Mouse (Mus musculus): ENCODE measurements around the gene Bpi. TPM values are rescaled to one million over a fixed set of nuclear protein-coding genes. Genes with fewer than 3 reads are reported as not detected.

Bpi gene
- polyA plus RNA-seq, 1 experiment from 2014 or later = not detected

DNA sequence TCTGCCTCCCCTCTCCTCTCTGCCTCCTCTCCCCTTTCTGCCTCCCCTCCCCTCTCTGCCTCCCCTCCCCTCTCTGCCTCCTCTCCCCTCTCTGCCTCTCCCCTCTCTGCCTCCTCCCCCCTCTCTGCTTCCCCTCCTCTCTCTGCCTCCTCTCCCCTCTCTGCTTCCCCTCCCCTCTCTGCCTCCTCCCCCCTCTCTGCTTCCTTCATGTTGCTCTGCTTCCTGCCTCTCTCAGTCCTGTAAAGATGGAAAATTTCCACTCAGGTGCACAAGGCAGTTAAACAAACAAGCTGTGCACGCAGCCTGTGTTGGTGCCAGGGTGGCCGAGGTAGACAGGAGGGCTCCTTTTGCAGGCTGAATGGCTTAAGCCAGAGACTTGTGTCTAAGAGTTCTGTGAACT lies 15.8 kb downstream of the Bpi start:
- Histone ChIP-seq H3K27ac (ENCODE audit: low read depth, low read length) (no peak overlapping the region), H3K9ac (ENCODE audit: low read length) (no peak overlapping the region), H3K4me3 (ENCODE audit: low read depth, low read length) (no peak overlapping the region), H3K9me3 (ENCODE audit: control insufficient read depth, low read length) (no peaks in the 10 kb centered on the region), H3K4me2 (ENCODE audit: low read depth, low read length, severe bottlenecking) (no peak overlapping the region), H3K36me3 (ENCODE audit: control insufficient read depth, insufficient read depth, low read length) (no peaks in the 10 kb centered on the region), H3K4me1 (replicated peaks; ENCODE audit: control insufficient read depth, insufficient read depth, low read length) (no peaks in the 10 kb centered on the region), H3K27me3 (ENCODE audit: control insufficient read depth, insufficient read depth, low read length) (no peaks in the 10 kb centered on the region)
- WGBS = 26% methylated on average over 2 of the region's 2 CpGs
- ATAC-seq (replicated peaks; ENCODE audit: low FRiP score) = no peak
- peak; percentile 55 for DNase-seq (ENCODE audit: low spot score)

DNA sequence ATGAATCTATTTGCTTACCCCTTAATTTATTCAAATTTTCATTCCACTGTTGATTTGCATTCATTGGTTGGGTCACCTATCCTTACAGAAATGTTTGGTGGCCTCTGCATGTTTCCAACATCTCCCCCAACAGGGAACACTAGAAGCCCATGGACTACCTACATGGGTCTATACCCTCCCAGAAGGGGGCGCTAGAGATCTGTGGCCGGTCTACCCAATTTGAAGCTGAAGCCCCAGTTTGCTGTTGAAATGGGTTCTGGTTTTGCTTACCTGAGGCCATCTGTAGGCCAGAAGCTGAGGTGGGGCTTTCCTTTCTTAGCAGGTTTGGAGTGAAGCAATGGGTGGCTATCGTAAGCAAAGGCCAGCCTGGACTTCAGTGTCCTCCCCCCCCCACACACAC lies 17.5 kb downstream of the Bpi start:
- no peak for DNase-seq (ENCODE audit: low spot score)
- ATAC-seq (replicated peaks; ENCODE audit: low FRiP score) = no peak
- H3K9ac ChIP-seq (ENCODE audit: low read length) = no peak overlapping the region
- no peaks in the 10 kb centered on the region for H3K9me3 ChIP-seq (ENCODE audit: control insufficient read depth, low read length)
- no peaks in the 10 kb centered on the region for H3K27me3 ChIP-seq (ENCODE audit: control insufficient read depth, insufficient read depth, low read length)
- H3K4me1 ChIP-seq (replicated peaks; ENCODE audit: control insufficient read depth, insufficient read depth, low read length) = no peaks in the 10 kb centered on the region
- no peaks in the 10 kb centered on the region for H3K36me3 ChIP-seq (ENCODE audit: control insufficient read depth, insufficient read depth, low read length)
- no peak overlapping the region for H3K4me3 ChIP-seq (ENCODE audit: low read depth, low read length)
- WGBS = 93% methylated on average over 3 of the region's 3 CpGs
- H3K27ac ChIP-seq (ENCODE audit: low read depth, low read length) = no peak overlapping the region
- no peak overlapping the region for H3K4me2 ChIP-seq (ENCODE audit: low read depth, low read length, severe bottlenecking)

DNA sequence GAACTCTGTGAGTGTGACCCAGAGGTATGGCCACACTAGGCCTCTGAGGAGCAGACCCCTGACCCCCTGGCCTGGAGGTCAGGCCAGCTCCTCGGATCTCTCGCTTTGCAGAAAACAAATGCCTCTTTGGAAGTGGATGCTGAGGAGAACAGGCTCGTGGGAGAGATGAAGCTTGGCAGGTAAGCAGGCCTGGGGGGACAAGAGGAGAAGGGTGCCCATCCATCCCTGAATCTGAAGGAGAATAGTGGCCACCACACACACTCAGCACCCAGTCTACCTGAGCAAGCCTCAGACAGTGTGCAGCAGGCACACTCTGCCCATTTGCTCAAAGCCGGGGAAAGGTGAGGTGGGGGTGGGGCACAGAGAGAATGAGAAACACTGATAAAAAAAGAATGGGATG lies 17.9 kb downstream of the Bpi start:
- Histone ChIP-seq H3K4me2 (ENCODE audit: low read depth, low read length, severe bottlenecking) (no peak overlapping the region), H3K27me3 (ENCODE audit: control insufficient read depth, insufficient read depth, low read length) (no peaks in the 10 kb centered on the region), H3K9ac (ENCODE audit: low read length) (no peak overlapping the region), H3K27ac (ENCODE audit: low read depth, low read length) (no peak overlapping the region), H3K4me1 (replicated peaks; ENCODE audit: control insufficient read depth, insufficient read depth, low read length) (no peaks in the 10 kb centered on the region), H3K4me3 (ENCODE audit: low read depth, low read length) (no peak overlapping the region), H3K9me3 (ENCODE audit: control insufficient read depth, low read length) (no peaks in the 10 kb centered on the region), H3K36me3 (ENCODE audit: control insufficient read depth, insufficient read depth, low read length) (no peaks in the 10 kb centered on the region)
- DNase-seq (ENCODE audit: low spot score) (no peak), ATAC-seq (replicated peaks; ENCODE audit: low FRiP score) (no peak)
- WGBS = 70% methylated on average over 4 of the region's 4 CpGs

DNA sequence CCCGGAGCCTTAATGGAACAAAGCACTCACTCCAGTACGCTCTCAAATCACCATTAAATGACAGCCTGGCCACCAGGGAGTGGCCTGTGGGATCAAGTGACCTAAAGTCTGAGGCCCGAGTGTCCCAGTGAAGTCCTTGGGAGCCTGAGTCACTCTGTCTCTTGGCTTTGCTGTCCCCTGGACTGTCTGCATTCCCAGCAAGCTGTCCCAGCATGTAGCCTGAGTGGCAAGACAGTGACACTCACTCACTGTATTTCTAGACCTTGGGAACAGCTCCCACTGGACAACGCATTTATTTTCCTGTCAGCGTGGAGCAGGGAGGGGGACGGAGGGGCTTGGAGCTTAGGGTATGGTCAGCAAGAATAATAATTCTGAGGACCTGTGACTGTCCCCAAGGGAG lies 18.6 kb downstream of the Bpi start:
- 76% methylated on average over 6 of the region's 6 CpGs for WGBS
- no peak for DNase-seq (ENCODE audit: low spot score)

DNA sequence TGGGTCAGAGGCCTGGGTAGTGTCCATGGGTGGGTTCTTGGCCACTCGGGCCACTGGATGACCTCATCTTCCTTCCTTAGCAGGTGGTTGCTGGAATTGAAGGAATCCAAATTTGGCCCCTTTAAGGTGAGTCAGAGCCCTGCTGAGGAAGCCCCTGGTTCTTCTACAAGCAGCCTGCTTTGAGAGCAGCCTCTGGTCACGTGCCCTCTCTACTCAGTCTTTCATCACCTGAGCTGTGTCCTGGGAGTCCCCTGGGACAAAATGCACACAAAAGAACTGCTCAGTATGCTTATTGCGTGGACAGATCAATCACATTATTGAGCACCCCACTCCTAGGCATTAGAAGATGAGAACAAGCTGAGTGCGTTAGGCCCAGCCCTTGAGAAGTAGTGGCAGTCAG lies 19.0 kb downstream of the Bpi start:
- WGBS = 81% methylated on average over 4 of the region's 4 CpGs
- Histone ChIP-seq H3K27ac (ENCODE audit: low read depth, low read length) (no peak overlapping the region), H3K9ac (ENCODE audit: low read length) (no peak overlapping the region), H3K36me3 (ENCODE audit: control insufficient read depth, insufficient read depth, low read length) (no peaks in the 10 kb centered on the region), H3K27me3 (ENCODE audit: control insufficient read depth, insufficient read depth, low read length) (no peaks in the 10 kb centered on the region), H3K9me3 (ENCODE audit: control insufficient read depth, low read length) (no peaks in the 10 kb centered on the region), H3K4me1 (replicated peaks; ENCODE audit: control insufficient read depth, insufficient read depth, low read length) (no peaks in the 10 kb centered on the region), H3K4me3 (ENCODE audit: low read depth, low read length) (no peak overlapping the region), H3K4me2 (ENCODE audit: low read depth, low read length, severe bottlenecking) (no peak overlapping the region)
- ATAC-seq (replicated peaks; ENCODE audit: low FRiP score) = no peak
- no peak for DNase-seq (ENCODE audit: low spot score)

More for the DNA sequence above, 18.6 kb downstream of the Bpi start:
- Histone ChIP-seq H3K9ac (ENCODE audit: low read length) (no peak overlapping the region), H3K9me3 (ENCODE audit: control insufficient read depth, low read length) (no peaks in the 10 kb centered on the region), H3K4me1 (replicated peaks; ENCODE audit: control insufficient read depth, insufficient read depth, low read length) (no peaks in the 10 kb centered on the region), H3K27me3 (ENCODE audit: control insufficient read depth, insufficient read depth, low read length) (no peaks in the 10 kb centered on the region), H3K4me3 (ENCODE audit: low read depth, low read length) (no peak overlapping the region), H3K4me2 (ENCODE audit: low read depth, low read length, severe bottlenecking) (no peak overlapping the region), H3K36me3 (ENCODE audit: control insufficient read depth, insufficient read depth, low read length) (no peaks in the 10 kb centered on the region), H3K27ac (ENCODE audit: low read depth, low read length) (no peak overlapping the region)
- ATAC-seq (replicated peaks; ENCODE audit: low FRiP score) = no peak

DNA sequence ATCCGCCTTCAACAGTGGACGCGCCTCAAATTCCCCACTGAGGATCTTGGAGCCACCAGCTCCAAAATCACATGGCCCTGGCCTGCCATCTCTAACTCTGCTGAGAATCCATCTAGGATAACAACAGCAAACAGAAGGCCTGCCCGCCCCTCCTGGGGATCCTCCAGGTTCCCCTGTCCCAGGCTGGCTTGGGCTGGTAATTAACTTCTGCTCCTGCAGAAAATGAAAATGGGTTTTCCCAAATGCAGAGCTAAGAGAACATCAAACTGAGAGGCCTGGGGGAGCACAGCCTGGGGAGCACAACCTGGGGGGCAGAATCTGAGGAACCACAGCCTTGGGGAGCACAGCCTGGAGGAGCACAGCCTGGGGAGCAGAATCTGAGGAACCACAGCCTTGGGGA lies 21.8 kb downstream of the Bpi start:
- no peak overlapping the region for H3K4me3 ChIP-seq (ENCODE audit: low read depth, low read length)
- no peaks in the 10 kb centered on the region for H3K36me3 ChIP-seq (ENCODE audit: control insufficient read depth, insufficient read depth, low read length)
- no peak overlapping the region for H3K27ac ChIP-seq (ENCODE audit: low read depth, low read length)
- no peaks in the 10 kb centered on the region for H3K9me3 ChIP-seq (ENCODE audit: control insufficient read depth, low read length)
- no peak overlapping the region for H3K9ac ChIP-seq (ENCODE audit: low read length)
- 90% methylated on average over 4 of the region's 4 CpGs for WGBS
- no peak for ATAC-seq (replicated peaks; ENCODE audit: low FRiP score)
- no peaks in the 10 kb centered on the region for H3K27me3 ChIP-seq (ENCODE audit: control insufficient read depth, insufficient read depth, low read length)
- DNase-seq (ENCODE audit: low spot score) = no peak
- H3K4me1 ChIP-seq (replicated peaks; ENCODE audit: control insufficient read depth, insufficient read depth, low read length) = no peaks in the 10 kb centered on the region; the same call in 1 of the 2 replicates
- no peak overlapping the region for H3K4me2 ChIP-seq (ENCODE audit: low read depth, low read length, severe bottlenecking)

DNA sequence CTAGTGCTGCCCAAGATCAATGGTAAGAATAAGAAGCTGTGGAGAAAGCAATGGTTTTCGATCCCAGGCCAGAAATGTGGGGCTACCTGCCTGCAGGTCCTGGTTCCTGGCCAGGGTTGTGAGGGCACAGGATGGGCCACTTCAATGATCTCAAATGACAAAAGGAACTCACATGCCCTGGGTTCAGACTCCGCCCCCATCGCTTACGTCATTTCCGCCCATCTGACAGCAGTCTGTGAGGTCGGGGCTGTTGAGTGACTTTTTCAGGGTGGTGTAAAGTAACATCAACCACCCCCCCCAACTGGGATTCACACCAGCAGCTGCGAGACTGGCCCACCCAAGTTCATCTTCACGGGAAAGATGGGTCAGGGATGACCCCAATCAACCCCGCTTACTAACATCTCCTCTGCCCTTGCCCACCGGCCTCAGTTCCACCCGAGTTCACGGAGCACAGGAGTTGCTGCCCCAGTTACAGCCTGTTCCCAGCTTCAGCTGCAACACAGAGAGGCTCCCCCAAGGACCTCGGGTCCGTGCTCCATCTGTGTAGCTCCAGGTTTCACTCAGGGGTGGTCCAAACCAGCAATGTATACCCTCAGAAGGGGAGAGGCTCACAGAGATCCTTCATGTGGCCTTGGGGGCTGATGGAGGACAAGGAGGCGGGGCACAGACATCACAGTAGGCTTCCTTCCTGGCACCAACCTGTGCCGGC lies 23.8 kb downstream of the Bpi start:
- H3K4me2 ChIP-seq (ENCODE audit: low read depth, low read length, severe bottlenecking) = no peak overlapping the region
- no peaks in the 10 kb centered on the region for H3K9me3 ChIP-seq (ENCODE audit: control insufficient read depth, low read length)
- no peaks in the 10 kb centered on the region for H3K27me3 ChIP-seq (ENCODE audit: control insufficient read depth, insufficient read depth, low read length)
- no peak overlapping the region for H3K27ac ChIP-seq (ENCODE audit: low read depth, low read length)
- H3K36me3 ChIP-seq (ENCODE audit: control insufficient read depth, insufficient read depth, low read length) = no peaks in the 10 kb centered on the region
- no peak overlapping the region for H3K4me3 ChIP-seq (ENCODE audit: low read depth, low read length)
- WGBS = 71% methylated on average over 16 of the region's 16 CpGs
- H3K4me1 ChIP-seq (replicated peaks; ENCODE audit: control insufficient read depth, insufficient read depth, low read length) = no peaks in the 10 kb centered on the region; the same call in 1 of the 2 replicates
- DNase-seq (ENCODE audit: low spot score) (no peak), ATAC-seq (replicated peaks; ENCODE audit: low FRiP score) (no peak)
- no peak overlapping the region for H3K9ac ChIP-seq (ENCODE audit: low read length)

DNA sequence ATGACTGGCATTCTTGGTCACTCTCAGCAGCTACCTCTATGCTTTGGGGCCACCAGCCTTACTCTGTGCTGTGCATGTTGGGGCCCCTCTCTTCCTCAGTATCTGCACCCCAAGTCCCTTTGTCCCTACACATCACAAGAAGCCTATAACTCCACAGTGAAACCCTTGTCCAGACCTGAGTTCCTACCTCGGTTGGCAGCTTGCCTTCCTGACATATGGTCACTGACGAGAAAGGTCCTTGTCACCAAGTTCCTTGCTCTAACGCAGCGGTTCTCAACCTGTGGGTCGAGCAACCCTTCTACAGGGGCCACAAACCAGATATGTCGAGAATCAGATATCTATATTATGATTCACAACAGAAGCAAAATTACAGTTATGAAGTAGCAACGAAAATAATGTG lies 25.2 kb downstream of the Bpi start:
- DNase-seq (ENCODE audit: low spot score) (no peak), ATAC-seq (replicated peaks; ENCODE audit: low FRiP score) (no peak)
- Histone ChIP-seq H3K4me1 (replicated peaks; ENCODE audit: control insufficient read depth, insufficient read depth, low read length) (no peaks in the 10 kb centered on the region; the same call in 1 of the 2 replicates), H3K9me3 (ENCODE audit: control insufficient read depth, low read length) (no peaks in the 10 kb centered on the region), H3K4me2 (ENCODE audit: low read depth, low read length, severe bottlenecking) (no peak overlapping the region), H3K27me3 (ENCODE audit: control insufficient read depth, insufficient read depth, low read length) (no peaks in the 10 kb centered on the region), H3K4me3 (ENCODE audit: low read depth, low read length) (no peak overlapping the region), H3K9ac (ENCODE audit: low read length) (no peak overlapping the region), H3K27ac (ENCODE audit: low read depth, low read length) (no peak overlapping the region), H3K36me3 (ENCODE audit: control insufficient read depth, insufficient read depth, low read length) (no peaks in the 10 kb centered on the region)
- 82% methylated on average over 7 of the region's 7 CpGs for WGBS

DNA sequence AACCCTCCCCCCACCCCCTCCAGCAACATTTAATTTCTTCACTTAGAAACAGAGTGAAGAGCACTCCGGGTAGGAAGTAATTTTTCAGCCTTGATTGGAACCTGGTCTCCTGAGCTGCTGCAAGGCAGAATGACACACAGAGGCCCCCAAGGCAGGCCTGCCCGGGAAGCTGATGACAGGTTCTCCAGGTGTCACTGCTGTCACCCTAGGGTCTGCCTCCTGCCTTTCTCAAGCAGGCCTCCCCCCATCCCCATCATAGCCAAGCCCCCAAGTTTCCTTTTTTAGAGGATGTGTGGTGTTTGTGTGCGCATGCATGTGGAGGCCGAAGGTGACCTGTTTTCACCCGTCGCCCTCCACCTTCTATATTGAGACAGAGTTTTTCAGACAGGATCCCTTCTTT lies 25.9 kb downstream of the Bpi start:
- H3K36me3 ChIP-seq (ENCODE audit: control insufficient read depth, insufficient read depth, low read length) = no peaks in the 10 kb centered on the region
- H3K9me3 ChIP-seq (ENCODE audit: control insufficient read depth, low read length) = no peaks in the 10 kb centered on the region
- 81% methylated on average over 6 of the region's 6 CpGs for WGBS
- no peaks in the 10 kb centered on the region; the same call in 1 of the 2 replicates for H3K4me1 ChIP-seq (replicated peaks; ENCODE audit: control insufficient read depth, insufficient read depth, low read length)
- no peak for DNase-seq (ENCODE audit: low spot score)
- no peak overlapping the region for H3K9ac ChIP-seq (ENCODE audit: low read length)
- H3K27me3 ChIP-seq (ENCODE audit: control insufficient read depth, insufficient read depth, low read length) = no peaks in the 10 kb centered on the region
- H3K4me2 ChIP-seq (ENCODE audit: low read depth, low read length, severe bottlenecking) = no peak overlapping the region
- H3K27ac ChIP-seq (ENCODE audit: low read depth, low read length) = no peak overlapping the region
- no peak for ATAC-seq (replicated peaks; ENCODE audit: low FRiP score)
- H3K4me3 ChIP-seq (ENCODE audit: low read depth, low read length) = no peak overlapping the region
